Mouse (Mus musculus): Measurements from ENCODE around the gene Uspl1. TPM values are rescaled to one million over a fixed set of nuclear protein-coding genes. Genes with fewer than 3 reads are reported as not detected.

Gene Uspl1
- polyA plus RNA-seq, 1 experiment, result 3.7 TPM

DNA sequence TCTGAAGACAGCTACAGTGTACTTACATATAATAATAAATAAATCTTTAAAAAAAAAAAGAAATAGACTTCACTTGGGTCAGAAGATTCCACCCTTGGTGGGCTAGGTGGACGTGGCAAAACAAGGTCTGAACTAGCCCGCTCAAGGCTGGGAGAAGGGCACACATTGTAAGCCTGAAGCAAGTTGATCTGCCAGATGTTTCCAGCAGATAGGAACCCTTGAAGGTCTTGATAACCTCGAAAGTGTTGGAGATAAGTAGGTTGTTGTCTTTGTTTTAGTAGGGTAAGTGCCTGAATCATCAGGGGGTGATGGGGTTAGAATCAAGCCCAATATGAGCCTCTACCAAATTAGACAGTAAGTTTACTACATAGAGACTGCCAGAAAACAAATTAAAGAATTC, 35.3 kb downstream of the Uspl1 start:
- WGBS, result 53% methylated on average over 3 of the region's 3 CpGs
- Histone ChIP-seq H3K36me3 (ENCODE audit: control insufficient read depth, insufficient read depth, low read length) (peaks cover 18% of the 10 kb centered on the region), H3K4me3 (ENCODE audit: low read depth, low read length) (no peak overlapping the region), H3K27me3 (ENCODE audit: control insufficient read depth, insufficient read depth, low read length) (no peaks in the 10 kb centered on the region), H3K4me1 (ENCODE audit: control insufficient read depth, insufficient read depth, insufficient read length, low read length) (no peaks in the 10 kb centered on the region; the same call in 1 of the 2 replicates), H3K27ac (ENCODE audit: insufficient read depth, low read depth, low read length) (no peak overlapping the region)
- TF ChIP-seq POLR2A (IDR thresholded peaks at IDR 0.05; ENCODE audit: low read depth, low read length) (no peak), CTCF (IDR thresholded peaks at IDR 0.05; ENCODE audit: extremely low read depth, insufficient read length, insufficient replicate concordance, low read depth, low read length) (no peak)

- Histone ChIP-seq H3K27me3 (ENCODE audit: control insufficient read depth, insufficient read depth, low read length) (no peaks in the 10 kb centered on the region), H3K4me1 (ENCODE audit: control insufficient read depth, insufficient read depth, insufficient read length, low read length) (no peaks in the 10 kb centered on the region; the same call in 1 of the 2 replicates), H3K27ac (ENCODE audit: insufficient read depth, low read depth, low read length) (no peak overlapping the region), H3K36me3 (ENCODE audit: control insufficient read depth, insufficient read depth, low read length) (0 out of 2 replicates have a peak, but pooled peaks cover 2% of the 10 kb centered on the region), H3K4me3 (ENCODE audit: low read depth, low read length) (no peak overlapping the region)
- TF ChIP-seq POLR2A (IDR thresholded peaks at IDR 0.05; ENCODE audit: low read depth, low read length), result no peak
- no peak for TF ChIP-seq CTCF (IDR thresholded peaks at IDR 0.05; ENCODE audit: extremely low read depth, insufficient read length, insufficient replicate concordance, low read depth, low read length)
- 78% methylated on average over 4 of the region's 4 CpGs for WGBS
These were observed 37.2 kb downstream of the Uspl1 start for GRCm38 (mm10) chr5:149221355-149221754.

- TF ChIP-seq POLR2A (IDR thresholded peaks at IDR 0.05; ENCODE audit: low read depth, low read length) (no peak), CTCF (IDR thresholded peaks at IDR 0.05; ENCODE audit: extremely low read depth, insufficient read length, insufficient replicate concordance, low read depth, low read length) (no peak)
- Histone ChIP-seq H3K4me3 (ENCODE audit: low read depth, low read length) (no peak overlapping the region), H3K36me3 (ENCODE audit: control insufficient read depth, insufficient read depth, low read length) (no peaks in the 10 kb centered on the region)
These were observed 40.5 kb downstream of the Uspl1 start for GRCm38 (mm10) chr5:149224666-149225065.

GRCm38 (mm10) chr5:149228700-149229618, 44.8 kb downstream of the Uspl1 start:
- WGBS, result 3% methylated on average over 55 of the region's 55 CpGs
- TF ChIP-seq POLR2A (IDR thresholded peaks at IDR 0.05; ENCODE audit: low read depth, low read length) (0 out of 2 replicates have a peak, but pooled peaks have one; percentile 26), CTCF (IDR thresholded peaks at IDR 0.05; ENCODE audit: extremely low read depth, insufficient read length, insufficient replicate concordance, low read depth, low read length) (no peak)
- peak overlapping the region; percentile 65 for H3K4me3 ChIP-seq (ENCODE audit: low read depth, low read length)
- H3K4me1 ChIP-seq (ENCODE audit: control insufficient read depth, insufficient read depth, insufficient read length, low read length), result no peaks in the 10 kb centered on the region
- H3K36me3 ChIP-seq (ENCODE audit: control insufficient read depth, insufficient read depth, low read length), result no peaks in the 10 kb centered on the region
- peak overlapping the region; percentile 76 for H3K27ac ChIP-seq (ENCODE audit: insufficient read depth, low read depth, low read length)
- no peaks in the 10 kb centered on the region for H3K27me3 ChIP-seq (ENCODE audit: control insufficient read depth, insufficient read depth, low read length)

More at GRCm38 (mm10) chr5:149224666-149225065, 40.5 kb downstream of the Uspl1 start:
- WGBS, result 30% methylated on average over 7 of the region's 7 CpGs
- H3K27ac ChIP-seq (ENCODE audit: insufficient read depth, low read depth, low read length), result no peak overlapping the region
- no peaks in the 10 kb centered on the region; the same call in 1 of the 2 replicates for H3K4me1 ChIP-seq (ENCODE audit: control insufficient read depth, insufficient read depth, insufficient read length, low read length)
- H3K27me3 ChIP-seq (ENCODE audit: control insufficient read depth, insufficient read depth, low read length), result no peaks in the 10 kb centered on the region

DNA sequence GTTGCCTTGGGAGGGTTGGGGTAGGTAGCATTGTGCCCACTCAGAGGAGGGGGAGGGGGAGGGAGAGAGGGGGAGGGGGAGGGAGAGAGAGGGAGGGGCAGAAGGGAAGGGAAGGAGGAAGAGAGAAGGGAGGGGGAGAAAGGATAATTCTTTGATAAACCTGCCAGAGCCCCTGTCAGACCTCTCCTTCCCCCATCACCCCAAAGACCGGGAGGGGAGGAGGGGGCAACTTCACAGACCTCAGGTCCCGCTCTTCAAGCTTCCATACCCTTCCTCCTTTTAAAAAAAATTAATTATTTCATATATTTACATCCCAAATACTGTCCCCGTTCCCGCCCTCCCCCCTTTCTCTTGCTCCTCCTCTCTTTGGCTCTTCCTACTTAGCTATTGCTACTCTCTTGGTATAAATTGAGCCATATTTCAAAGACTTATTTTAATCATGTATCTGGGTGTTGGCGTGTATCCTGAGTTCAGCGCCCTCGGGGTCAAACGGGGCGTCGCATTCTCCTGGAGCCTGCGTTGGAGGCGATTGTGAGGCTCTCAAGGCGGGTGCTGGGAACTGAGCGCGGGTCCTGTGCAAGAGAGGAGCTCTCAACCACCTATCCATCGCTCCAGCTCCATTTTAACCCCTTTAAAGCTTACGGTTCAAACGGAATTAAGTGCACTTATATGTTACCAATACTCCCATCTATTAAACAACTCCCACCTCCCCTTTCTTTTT, 45.6 kb downstream of the Uspl1 start:
- WGBS, result 87% methylated on average over 18 of the region's 18 CpGs
- Histone ChIP-seq H3K27ac (ENCODE audit: insufficient read depth, low read depth, low read length) (peak overlapping the region; percentile 76), H3K4me1 (ENCODE audit: control insufficient read depth, insufficient read depth, insufficient read length, low read length) (peaks cover under 1% of the 10 kb centered on the region; the same call in 1 of the 2 replicates), H3K36me3 (ENCODE audit: control insufficient read depth, insufficient read depth, low read length) (no peaks in the 10 kb centered on the region), H3K27me3 (ENCODE audit: control insufficient read depth, insufficient read depth, low read length) (no peaks in the 10 kb centered on the region), H3K4me3 (ENCODE audit: low read depth, low read length) (peak overlapping the region; percentile 65; the same call in 1 of the 2 replicates)
- TF ChIP-seq POLR2A (IDR thresholded peaks at IDR 0.05; ENCODE audit: low read depth, low read length), result no peak
- no peak for TF ChIP-seq CTCF (IDR thresholded peaks at IDR 0.05; ENCODE audit: extremely low read depth, insufficient read length, insufficient replicate concordance, low read depth, low read length)

- Histone ChIP-seq H3K27ac (ENCODE audit: insufficient read depth, low read depth, low read length) (no peak overlapping the region), H3K4me1 (ENCODE audit: control insufficient read depth, insufficient read depth, insufficient read length, low read length) (peaks cover 3% of the 10 kb centered on the region; the same call in 1 of the 2 replicates), H3K27me3 (ENCODE audit: control insufficient read depth, insufficient read depth, low read length) (no peaks in the 10 kb centered on the region), H3K4me3 (ENCODE audit: low read depth, low read length) (no peak overlapping the region), H3K36me3 (ENCODE audit: control insufficient read depth, insufficient read depth, low read length) (no peaks in the 10 kb centered on the region)
- WGBS, result 76% methylated on average over 7 of the region's 7 CpGs
- no peak for TF ChIP-seq CTCF (IDR thresholded peaks at IDR 0.05; ENCODE audit: extremely low read depth, insufficient read length, insufficient replicate concordance, low read depth, low read length)
- TF ChIP-seq POLR2A (IDR thresholded peaks at IDR 0.05; ENCODE audit: low read depth, low read length), result no peak
These were observed 50.9 kb downstream of the Uspl1 start for GRCm38 (mm10) chr5:149235002-149235401.
